Mouse (Mus musculus): Measurements from ENCODE around the gene Cdkal1.

- TF ChIP-seq POLR2A (IDR thresholded peaks at IDR 0.05; ENCODE audit: borderline replicate concordance, control insufficient read depth, low read depth, low read length) = no peak
- no peak for TF ChIP-seq CTCF (IDR thresholded peaks at IDR 0.05; ENCODE audit: control insufficient read depth, insufficient read depth, low read length)
Measured at GRCm38 (mm10) chr13:29775603-29776230, 79.8 kb downstream of the Cdkal1 start.
